Mouse (Mus musculus) limb, embryonic 12.5 days (tissue): Measurements from ENCODE around the gene Ccdc194. TPM values are rescaled to one million over a fixed set of nuclear protein-coding genes. Genes with fewer than 3 reads are reported as not detected.

Source experiments
- ATAC-seq: fragments of 200-750 bp; cut with Nextera tagmentation; 2 replicates; pipeline ENCODE4 v1.8.0; 2017; ENCODE audit warnings: low read depth, moderate TSS enrichment; ENCODE audit not compliant: insufficient number of reproducible peaks, insufficient read depth, low FRiP score, low TSS enrichment
- H3K27ac ChIP-seq: fragments of 300-500 bp; sonication (generic); 2 replicates; pipeline ENCODE4 v1.5.1; 2016; ENCODE audit warnings: mild to moderate bottlenecking, moderate library complexity
- H3K27me3 ChIP-seq: fragments of 300-500 bp; sonication (generic); 2 replicates; pipeline ENCODE4 v1.6.1; 2016; ENCODE audit warnings: mild to moderate bottlenecking, moderate library complexity
- H3K36me3 ChIP-seq: fragments of 300-500 bp; sonication (generic); 2 replicates; pipeline ENCODE4 v1.6.1; 2016; ENCODE audit warnings: mild to moderate bottlenecking, moderate library complexity
- H3K4me1 ChIP-seq: fragments of 300-500 bp; sonication (generic); replicated peaks from 2 replicates; pipeline ENCODE4 v1.6.1; 2016
- H3K4me2 ChIP-seq: fragments of 300-500 bp; sonication (generic); 2 replicates; pipeline ENCODE4 v1.6.1; 2016; ENCODE audit warnings: mild to moderate bottlenecking, moderate library complexity
- H3K4me3 ChIP-seq: fragments of 300-500 bp; sonication (generic); replicated peaks from 2 replicates; pipeline ENCODE4 v1.5.1; 2016; ENCODE audit warnings: mild to moderate bottlenecking
- H3K9ac ChIP-seq: fragments of 300-500 bp; sonication (generic); replicated peaks from 2 replicates; pipeline ENCODE4 v1.6.1; 2016; ENCODE audit warnings: mild to moderate bottlenecking, moderate library complexity
- H3K9me3 ChIP-seq: fragments of 300-500 bp; sonication (generic); 2 replicates; pipeline ENCODE4 v1.6.1; 2016; ENCODE audit warnings: mild to moderate bottlenecking, moderate library complexity
- WGBS: fragments of 180-500 bp; shearing (Covaris S2); methylation state at CpG from one replicate; pipeline ENCODE4 v1.1.7; 2016; 5-methylcytosine and 5-hydroxymethylcytosine counted together
- polyA plus RNA-seq: library from polyadenylated mRNA; unstranded; fragments of >200 nt; fragmentation: Nextera tagmentation; extraction: Ambion mirVana; gene quantifications from 2 replicates; pipeline ENCODE4 v1.2.1, GENCODE M21; 2016

Ccdc194 gene
- polyA plus RNA-seq = 0.25 and 0.49 TPM in 2 replicates

DNA sequence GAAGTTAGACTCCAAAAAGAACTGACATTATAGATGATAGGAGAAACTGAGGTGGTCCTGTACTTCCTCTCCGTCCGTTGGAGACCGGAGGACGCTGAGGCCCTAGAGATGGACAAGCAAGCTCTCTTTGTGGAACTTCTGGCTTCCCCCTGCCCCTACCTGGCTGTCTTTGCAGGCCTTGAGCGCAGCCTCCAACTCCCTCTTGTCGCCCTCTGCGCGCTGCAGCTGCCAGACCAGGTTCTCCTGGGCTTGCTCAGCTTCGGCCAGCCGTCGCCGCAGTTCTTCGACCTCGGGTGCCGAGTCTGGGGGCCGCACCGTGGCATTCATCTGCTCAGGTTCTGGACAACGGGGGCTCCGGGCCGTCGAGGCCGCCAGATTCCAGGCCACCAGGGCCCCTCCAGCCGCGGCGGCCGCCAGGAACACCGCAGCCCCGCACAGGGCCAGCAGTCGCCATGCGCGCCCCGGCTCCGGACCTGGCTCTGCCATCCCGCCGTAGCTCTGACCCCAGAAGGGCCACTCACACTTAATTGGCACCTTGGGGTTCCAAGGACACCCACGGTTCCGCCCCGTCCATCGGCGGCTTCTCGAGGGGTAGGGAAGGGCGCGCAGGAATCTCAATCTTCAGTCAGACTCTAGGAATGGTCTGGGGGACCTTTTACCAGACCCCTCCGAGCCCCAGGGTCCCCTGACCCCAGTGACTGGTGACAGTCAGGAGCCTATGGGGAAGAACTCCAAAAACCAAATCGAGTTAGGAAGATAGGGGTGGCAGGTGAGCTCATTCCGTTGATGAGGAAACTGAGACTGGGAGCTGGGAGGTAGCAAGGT is at the start of gene Ccdc194:
Gene Ccdc194, minus strand, starts transcription at position 486 of the 825 bp plus-strand sequence.
- peak within 1 kb of the TSS; percentile 44 for H3K4me2 ChIP-seq
- H3K27ac ChIP-seq = no peak within 1 kb of the TSS
- H3K4me3 ChIP-seq = peak within 1 kb of the TSS; percentile 28
- peaks cover 61% of the 10 kb centered on the region for H3K27me3 ChIP-seq
- H3K4me1 ChIP-seq = peaks cover 13% of the 10 kb centered on the region; the same call in 1 of the 2 replicates
- no peak within 1 kb of the TSS for H3K9ac ChIP-seq
- WGBS = 6% methylated on average over 46 of the region's 46 CpGs
- ATAC-seq = no peak
- H3K36me3 ChIP-seq = no peaks in the 10 kb centered on the region
- H3K9me3 ChIP-seq = no peaks in the 10 kb centered on the region

DNA sequence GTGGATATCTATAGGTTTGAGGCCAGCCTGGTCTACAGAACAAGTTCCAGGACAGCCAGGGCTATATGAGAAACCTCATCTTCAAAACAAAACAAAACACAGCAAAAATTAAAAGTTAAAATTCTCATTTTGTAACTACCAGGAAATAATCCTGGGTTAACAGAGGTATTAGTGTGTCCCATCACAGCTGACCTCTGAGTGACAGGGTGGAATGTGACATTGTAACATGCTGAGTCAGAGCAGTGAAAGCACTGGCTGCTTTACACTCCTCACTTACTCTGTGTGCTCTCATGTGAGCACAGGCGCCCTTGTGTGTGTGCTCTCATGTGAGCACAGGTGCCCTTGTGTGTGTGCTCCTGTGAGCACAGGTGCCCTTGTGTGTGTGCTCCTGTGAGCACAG is 49.5 kb upstream of the Ccdc194 start:
- ATAC-seq = no peak
- Histone ChIP-seq H3K27ac (no peak overlapping the region), H3K9me3 (no peaks in the 10 kb centered on the region), H3K4me3 (no peak overlapping the region), H3K27me3 (no peaks in the 10 kb centered on the region; the same call in 1 of the 2 replicates), H3K36me3 (no peaks in the 10 kb centered on the region; the same call in 1 of the 2 replicates), H3K4me2 (no peak overlapping the region), H3K4me1 (peaks cover 19% of the 10 kb centered on the region), H3K9ac (no peak overlapping the region)
- WGBS = 60% methylated on average over 1 of the region's 1 CpGs

- WGBS = 74% methylated on average over 7 of the region's 7 CpGs
- Histone ChIP-seq H3K4me2 (no peak overlapping the region), H3K9ac (no peak overlapping the region), H3K27me3 (no peaks in the 10 kb centered on the region), H3K9me3 (no peaks in the 10 kb centered on the region), H3K4me1 (peaks cover 19% of the 10 kb centered on the region), H3K36me3 (no peaks in the 10 kb centered on the region), H3K4me3 (no peak overlapping the region), H3K27ac (no peak overlapping the region)
- ATAC-seq = no peak
Measured at GRCm38 (mm10) chr8:71574426-71574825, 48.9 kb upstream of the Ccdc194 start.

DNA sequence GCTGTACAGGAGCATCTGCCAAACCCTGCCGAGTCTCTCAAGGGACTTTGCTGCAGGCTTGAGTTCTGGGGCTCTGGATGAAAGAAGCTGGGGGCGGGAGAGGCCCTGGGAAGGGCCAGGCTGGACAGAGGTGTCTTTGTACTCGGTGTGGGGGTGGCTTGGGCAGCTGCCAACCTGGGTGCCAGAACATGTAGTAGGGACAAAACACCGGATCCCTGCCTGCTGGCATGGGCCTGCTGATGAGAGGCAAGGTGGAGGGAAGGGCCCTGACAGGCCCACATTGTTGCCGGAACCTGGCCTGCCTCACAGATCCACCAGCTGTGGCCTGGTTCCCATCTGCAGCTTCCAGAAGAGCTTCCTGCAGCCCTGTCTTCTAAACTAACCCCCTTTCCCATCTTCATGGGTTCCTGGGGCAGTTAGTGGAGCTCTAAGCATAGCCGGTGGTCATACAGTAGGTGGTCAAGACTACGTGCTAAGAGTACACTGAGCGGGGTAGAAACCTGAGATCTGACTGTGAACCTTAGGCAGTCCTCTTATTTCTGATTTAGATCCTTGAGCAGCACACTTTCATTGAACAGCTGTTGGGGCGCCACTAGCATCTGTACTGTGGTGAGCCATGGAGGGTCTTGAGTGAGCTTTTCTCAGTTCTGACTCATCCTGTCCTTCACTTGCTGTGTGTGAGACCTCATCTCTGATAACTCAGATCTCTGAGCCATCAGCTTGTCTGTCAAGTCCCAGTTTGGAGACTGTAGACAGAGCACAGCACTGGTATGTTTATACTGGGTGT is 47.5 kb upstream of the Ccdc194 start:
- H3K4me3 ChIP-seq = no peak overlapping the region
- H3K36me3 ChIP-seq = no peaks in the 10 kb centered on the region
- peak overlapping the region; percentile 66 for H3K27ac ChIP-seq
- H3K27me3 ChIP-seq = peaks cover 13% of the 10 kb centered on the region
- WGBS = 78% methylated on average over 9 of the region's 9 CpGs
- no peak for ATAC-seq
- H3K4me1 ChIP-seq = peaks cover 29% of the 10 kb centered on the region
- H3K9ac ChIP-seq = peak overlapping the region; percentile 28; the same call in 1 of the 2 replicates
- no peaks in the 10 kb centered on the region for H3K9me3 ChIP-seq
- H3K4me2 ChIP-seq = 0 out of 2 replicates have a peak overlapping the region, but pooled peaks have one; percentile 10

GRCm38 (mm10) chr8:71572077-71572476 is 46.6 kb upstream of the Ccdc194 start:
- Histone ChIP-seq H3K36me3 (no peaks in the 10 kb centered on the region), H3K9me3 (no peaks in the 10 kb centered on the region), H3K9ac (no peak overlapping the region), H3K4me2 (0 out of 2 replicates have a peak overlapping the region, but pooled peaks have one; percentile 87), H3K27ac (no peak overlapping the region), H3K4me3 (no peak overlapping the region), H3K27me3 (peaks cover 23% of the 10 kb centered on the region), H3K4me1 (peaks cover 29% of the 10 kb centered on the region)
- WGBS = 85% methylated on average over 2 of the region's 2 CpGs
- no peak for ATAC-seq

DNA sequence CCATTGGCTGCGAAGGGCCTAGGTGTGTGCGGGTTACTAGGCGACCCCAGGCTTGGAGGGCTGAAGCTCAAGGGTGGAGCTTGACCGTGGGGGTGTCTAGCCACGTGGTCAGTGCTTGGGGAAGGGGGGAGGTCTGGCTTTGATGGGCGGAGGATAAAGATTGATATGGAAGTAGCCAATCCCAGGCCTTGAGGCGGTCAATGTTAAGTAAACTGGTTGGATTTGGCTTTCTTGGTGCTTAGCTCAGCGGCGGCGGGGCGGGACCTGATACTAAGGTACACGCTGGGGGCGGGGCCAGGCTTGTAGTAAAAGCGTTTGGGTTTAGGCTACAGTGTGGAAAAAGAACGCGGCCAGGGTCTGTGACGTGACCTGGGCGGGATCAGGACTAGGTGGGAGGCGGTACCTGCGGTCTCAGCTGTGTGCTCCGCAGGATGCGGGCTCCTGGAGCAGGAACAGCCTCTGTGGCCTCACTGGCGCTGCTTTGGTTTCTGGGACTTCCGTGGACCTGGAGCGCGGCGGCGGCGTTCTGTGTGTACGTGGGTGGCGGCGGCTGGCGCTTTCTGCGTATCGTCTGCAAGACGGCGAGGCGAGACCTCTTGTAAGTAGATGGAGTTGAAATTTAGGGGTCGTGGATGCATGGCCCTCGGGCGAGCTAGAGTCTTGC is 44.9 kb upstream of the Ccdc194 start:
- peak; percentile 89 for ATAC-seq
- Histone ChIP-seq H3K27ac (peak overlapping the region; percentile 87), H3K9ac (peak overlapping the region; percentile 73), H3K4me1 (peaks cover 29% of the 10 kb centered on the region), H3K9me3 (no peaks in the 10 kb centered on the region), H3K27me3 (peaks cover 36% of the 10 kb centered on the region), H3K4me2 (peak overlapping the region; percentile 87), H3K36me3 (no peaks in the 10 kb centered on the region), H3K4me3 (peak overlapping the region; percentile 64)
- WGBS = 1% methylated on average over 41 of the region's 41 CpGs

GRCm38 (mm10) chr8:71569366-71570290 is 44.1 kb upstream of the Ccdc194 start:
- peaks cover 29% of the 10 kb centered on the region for H3K4me1 ChIP-seq
- H3K36me3 ChIP-seq = no peaks in the 10 kb centered on the region
- ATAC-seq = peak; percentile 69
- H3K9ac ChIP-seq = peak overlapping the region; percentile 50; the same call in 1 of the 2 replicates
- H3K4me2 ChIP-seq = peak overlapping the region; percentile 87
- H3K27me3 ChIP-seq = peaks cover 42% of the 10 kb centered on the region
- WGBS = under 1% methylated on average over 51 of the region's 51 CpGs
- H3K4me3 ChIP-seq = peak overlapping the region; percentile 64
- H3K9me3 ChIP-seq = no peaks in the 10 kb centered on the region
- peak overlapping the region; percentile 87 for H3K27ac ChIP-seq

DNA sequence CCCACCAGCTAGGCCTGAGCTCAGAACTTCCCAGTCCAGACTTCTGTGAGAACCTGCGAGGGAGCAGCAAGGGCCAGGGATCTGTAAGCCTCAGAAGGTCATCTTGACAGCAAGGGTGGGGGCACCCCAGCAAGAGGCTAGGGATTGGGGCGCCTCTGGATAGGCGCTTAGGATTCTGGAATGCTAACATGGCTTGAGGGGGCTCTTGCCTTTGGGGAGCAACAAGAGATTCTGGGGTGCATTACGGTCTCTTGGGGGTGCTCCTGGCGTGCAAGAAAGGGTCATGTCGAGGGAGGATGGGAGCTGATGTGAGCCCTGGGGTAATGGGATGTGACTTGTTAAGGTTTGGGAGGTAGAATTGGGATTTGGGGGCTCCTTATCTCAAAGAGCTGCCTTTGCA is 43.4 kb upstream of the Ccdc194 start:
- H3K27me3 ChIP-seq = peaks cover 48% of the 10 kb centered on the region
- H3K4me3 ChIP-seq = peak overlapping the region; percentile 64
- ATAC-seq = no peak
- no peaks in the 10 kb centered on the region for H3K36me3 ChIP-seq
- peaks cover 29% of the 10 kb centered on the region for H3K4me1 ChIP-seq
- 13% methylated on average over 6 of the region's 6 CpGs for WGBS
- H3K9ac ChIP-seq = peak overlapping the region; percentile 50; the same call in 1 of the 2 replicates
- H3K4me2 ChIP-seq = peak overlapping the region; percentile 87
- H3K9me3 ChIP-seq = peaks cover 6% of the 10 kb centered on the region
- H3K27ac ChIP-seq = 0 out of 2 replicates have a peak overlapping the region, but pooled peaks have one; percentile 41

GRCm38 (mm10) chr8:71568387-71568937 is 43.0 kb upstream of the Ccdc194 start, which contains the start of gene Slc27a1:
Gene Slc27a1, plus strand, starts transcription at chr8:71568882.
- Histone ChIP-seq H3K9me3 (peaks cover 7% of the 10 kb centered on the region), H3K27ac (peak within 1 kb of the TSS; percentile 87), H3K27me3 (peaks cover 53% of the 10 kb centered on the region), H3K4me1 (peaks cover 29% of the 10 kb centered on the region), H3K4me3 (peak within 1 kb of the TSS; percentile 64), H3K9ac (peak within 1 kb of the TSS; percentile 50; the same call in 1 of the 2 replicates), H3K36me3 (no peaks in the 10 kb centered on the region), H3K4me2 (peak within 1 kb of the TSS; percentile 87)
- WGBS = 7% methylated on average over 13 of the region's 13 CpGs
- ATAC-seq = no peak

DNA sequence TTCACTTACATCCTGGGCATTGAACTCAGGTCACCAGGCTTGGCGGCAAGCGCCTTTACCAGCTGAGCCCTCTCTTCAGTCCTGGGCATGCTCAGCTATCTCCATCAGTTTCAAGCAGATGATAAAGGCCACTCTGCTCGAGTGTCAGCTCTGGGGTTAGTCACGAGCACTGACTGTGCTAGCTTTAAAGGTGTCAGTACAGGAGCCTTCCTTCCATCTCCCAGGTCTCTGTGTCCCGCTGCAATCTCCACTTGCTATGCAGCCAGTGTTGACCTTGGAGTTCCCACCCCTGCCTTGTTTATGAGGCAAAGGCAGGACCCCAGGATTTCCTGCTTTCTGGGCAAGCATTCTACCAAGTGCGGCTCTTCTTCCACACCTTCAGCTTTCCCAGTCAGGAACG is 42.1 kb upstream of the Ccdc194 start:
- H3K9ac ChIP-seq = no peak overlapping the region
- ATAC-seq = no peak
- H3K27me3 ChIP-seq = peaks cover 62% of the 10 kb centered on the region
- 69% methylated on average over 7 of the region's 7 CpGs for WGBS
- H3K4me1 ChIP-seq = peaks cover 27% of the 10 kb centered on the region
- peaks cover 7% of the 10 kb centered on the region for H3K9me3 ChIP-seq
- H3K4me2 ChIP-seq = no peak overlapping the region
- no peak overlapping the region for H3K4me3 ChIP-seq
- no peaks in the 10 kb centered on the region for H3K36me3 ChIP-seq
- no peak overlapping the region for H3K27ac ChIP-seq
